20 mouse cellular contexts compared by ENCODE assay signal in the genomic region with DNA sequence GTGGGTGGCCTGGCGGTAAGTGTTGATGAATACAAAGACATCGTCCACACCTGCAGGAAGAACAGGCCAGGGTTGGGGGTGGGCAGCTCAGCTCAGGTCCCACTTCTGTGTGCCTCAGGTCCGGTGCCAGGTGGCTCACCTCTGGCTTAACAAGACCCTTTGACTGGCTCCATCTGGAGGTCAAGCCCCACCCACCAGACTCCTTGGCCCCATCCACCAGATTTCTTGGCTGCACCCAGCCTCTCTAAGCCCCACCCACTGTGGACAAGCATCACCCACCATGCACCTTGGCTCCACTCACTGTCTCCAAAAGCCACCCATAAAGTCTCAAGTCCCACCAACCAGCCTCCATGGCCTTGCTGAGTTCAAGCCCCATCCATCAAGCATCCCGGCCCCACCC. TPM values are rescaled to one million over a fixed set of nuclear protein-coding genes. Genes with fewer than 3 reads are reported as not detected.
"Had no signal": no experiment of that assay in that cellular context is flagged by ENCODE, and none has a peak within 500 bp of the region (broad histone marks: within the 10 kb centered on the region; RNA-seq: fewer than 3 reads in every experiment).

No protein-coding gene starts in this region.

- H3K9ac ChIP-seq: lung, embryonic 15.5 days; midbrain, embryonic 13.5 days; midbrain, embryonic 15.5 days; neural tube, embryonic 12.5 days; stomach, embryonic 15.5 days had no signal

- DNase-seq: lung, adult 2 months; lung, postnatal 14 days; lung, postnatal 36 days; right cerebral cortex, postnatal 14 days; thymus, adult 2 months; thymus, postnatal 25 days; thymus, postnatal 4 days had no signal

- H3K36me3 ChIP-seq: lung, embryonic 15.5 days; stomach, embryonic 15.5 days had no signal

- H3K4me2 ChIP-seq: lung, embryonic 15.5 days; midbrain, embryonic 11.5 days; midbrain, embryonic 13.5 days; midbrain, embryonic 15.5 days; neural tube, embryonic 12.5 days; stomach, embryonic 15.5 days had no signal

- H3K27me3 ChIP-seq: lung, embryonic 15.5 days; midbrain, embryonic 13.5 days; midbrain, embryonic 15.5 days; neural tube, embryonic 12.5 days; stomach, embryonic 15.5 days had no signal

- ATAC-seq: lung, postnatal 0 days; midbrain, embryonic 13.5 days; midbrain, embryonic 15.5 days had no signal

- H3K27ac ChIP-seq: lung, embryonic 15.5 days; macrophage; midbrain, embryonic 13.5 days; midbrain, embryonic 15.5 days; neural tube, embryonic 12.5 days; stomach, embryonic 15.5 days; stomach, postnatal 0 days had no signal

- H3K4me3 ChIP-seq: lung, embryonic 15.5 days; megakaryocyte, embryonic 14.5 days; midbrain, embryonic 13.5 days; midbrain, embryonic 15.5 days; neural tube, embryonic 12.5 days; stomach, embryonic 15.5 days had no signal

- H3K4me1 ChIP-seq: lung, embryonic 15.5 days; megakaryocyte, embryonic 14.5 days; midbrain, embryonic 13.5 days; midbrain, embryonic 15.5 days; neural tube, embryonic 12.5 days; stomach, embryonic 15.5 days had no signal

- H3K9me3 ChIP-seq: lung, embryonic 15.5 days; midbrain, embryonic 13.5 days; midbrain, embryonic 15.5 days; stomach, embryonic 15.5 days had no signal

RNA-seq across cellular contexts. Expression of gene Disp3, which starts 27.8 kb away (rescaled TPM):
- total RNA-seq: megakaryocyte progenitor cell, adult 5-6 weeks; monocyte, adult 5-6 weeks; neutrophil, adult 5-6 weeks had no signal
- polyA plus RNA-seq: lung, adult 2 months; macrophage had no signal
